Mouse (Mus musculus): ENCODE measurements at regions not wholly inside any gene's neighbourhood (a gene's known extent, or its start where the extent isn't known, plus 50 kb on each side); places are given as distances from the start of the nearest gene placed in this dataset.
A peak's percentile ranks its signal among the peaks of the same experiment; 100 is the strongest.

GRCm38 (mm10) chr19:36229941-36230340 lies 110.0 kb upstream of the Ankrd1 start:
- no peak for DNase-seq (ENCODE audit: low read depth)

DNA sequence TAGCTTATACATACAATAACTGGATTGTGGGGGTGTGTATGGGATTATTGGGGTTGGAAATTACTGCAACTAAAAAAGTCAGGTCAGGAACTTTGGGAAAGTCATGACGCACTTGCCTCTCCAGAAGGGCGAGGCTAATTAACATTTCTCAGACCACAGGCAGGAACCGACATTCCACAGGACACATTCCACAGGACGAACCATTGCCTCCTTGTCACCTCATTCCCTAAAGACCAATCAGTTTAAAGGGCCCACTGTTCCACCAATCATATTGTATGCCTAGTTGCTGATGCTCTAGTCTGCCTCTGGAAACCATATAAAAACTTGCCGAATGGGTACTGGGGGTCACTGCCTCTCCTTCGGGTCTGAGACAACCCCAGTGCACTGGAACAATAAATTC lies 113.0 kb upstream of the Pcgf5 start:
- no peak for DNase-seq (ENCODE audit: low read depth)

DNA sequence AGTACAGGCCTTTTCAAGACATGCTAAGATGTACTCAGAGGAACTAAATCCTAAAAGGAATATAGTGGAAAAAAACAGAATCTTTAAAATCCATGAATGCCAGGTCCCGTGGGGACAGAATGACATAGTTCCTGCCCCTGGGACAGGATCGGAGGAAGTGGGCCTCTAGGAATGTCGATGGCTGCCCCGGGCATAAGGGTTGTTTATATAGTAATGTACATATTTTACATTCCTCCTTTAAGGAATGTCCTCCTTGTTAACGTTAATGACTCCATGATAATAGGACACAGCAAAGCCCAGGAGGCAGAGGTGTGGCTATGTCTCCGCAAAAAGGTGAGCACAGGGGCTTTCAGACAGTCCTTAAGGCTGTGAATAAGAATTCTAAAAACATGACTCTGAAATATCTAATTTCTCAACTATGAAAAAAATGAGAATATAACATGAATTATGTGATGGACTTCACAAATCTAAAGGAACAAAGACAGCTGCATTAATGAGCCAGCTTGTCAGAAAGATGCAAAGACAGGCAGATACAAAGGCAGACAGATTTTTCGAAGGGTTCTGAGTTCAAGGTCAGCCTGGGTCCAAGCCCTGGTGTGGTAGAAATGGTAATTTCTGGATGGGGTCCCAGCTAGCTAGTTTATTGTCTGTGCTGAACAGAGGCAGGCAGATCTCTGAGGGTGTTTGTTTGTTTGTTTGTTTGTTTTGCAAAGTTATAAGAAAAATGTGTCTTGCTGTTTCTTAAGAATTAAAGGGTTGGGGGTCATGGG lies 111.3 kb upstream of the Pcgf5 start:
- no peak for DNase-seq (ENCODE audit: low read depth)

DNA sequence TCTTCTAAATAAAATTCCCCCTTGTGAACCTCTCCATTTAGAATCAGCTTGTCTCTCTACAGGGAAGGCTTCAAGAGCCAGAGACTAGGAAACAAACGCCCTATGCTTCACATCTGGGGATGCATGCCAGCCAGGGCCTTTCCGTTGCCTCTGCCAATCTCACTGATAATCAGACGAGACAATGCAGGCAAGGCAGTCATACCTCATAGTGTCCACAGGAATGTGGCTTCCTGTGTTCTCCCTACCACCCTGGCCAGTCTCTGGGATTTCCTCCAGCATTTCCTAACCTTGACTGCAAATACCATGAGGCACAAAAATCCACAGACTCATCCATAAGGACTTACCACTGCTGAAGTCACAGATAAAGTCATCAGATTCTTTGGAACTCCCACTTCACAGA lies 110.4 kb upstream of the Pcgf5 start:
- no peak for DNase-seq (ENCODE audit: low read depth)

GRCm38 (mm10) chr19:36238536-36238935 lies 109.6 kb upstream of the Pcgf5 start:
- no peak for DNase-seq (ENCODE audit: low read depth)

DNA sequence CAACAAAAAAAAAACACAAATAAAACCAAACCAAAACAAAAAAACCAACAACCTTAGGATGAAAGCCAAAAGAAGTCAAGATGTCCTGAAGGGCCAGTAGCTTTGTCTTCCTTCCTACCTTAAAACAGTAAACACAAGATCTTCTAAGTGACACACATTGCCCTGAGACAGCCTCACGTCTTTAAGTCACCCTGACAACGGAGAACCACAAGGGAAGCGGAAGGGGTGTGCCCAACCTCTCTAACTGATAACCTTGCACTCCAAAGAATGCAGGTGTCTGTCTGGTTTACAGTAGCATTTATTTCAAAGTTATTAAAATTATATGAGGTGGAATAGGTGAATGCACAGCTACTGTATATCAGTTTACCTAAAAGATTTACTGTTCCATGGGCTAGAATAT lies 105.7 kb upstream of the Pcgf5 start:
- DNase-seq (ENCODE audit: low read depth): peak; percentile 84

DNA sequence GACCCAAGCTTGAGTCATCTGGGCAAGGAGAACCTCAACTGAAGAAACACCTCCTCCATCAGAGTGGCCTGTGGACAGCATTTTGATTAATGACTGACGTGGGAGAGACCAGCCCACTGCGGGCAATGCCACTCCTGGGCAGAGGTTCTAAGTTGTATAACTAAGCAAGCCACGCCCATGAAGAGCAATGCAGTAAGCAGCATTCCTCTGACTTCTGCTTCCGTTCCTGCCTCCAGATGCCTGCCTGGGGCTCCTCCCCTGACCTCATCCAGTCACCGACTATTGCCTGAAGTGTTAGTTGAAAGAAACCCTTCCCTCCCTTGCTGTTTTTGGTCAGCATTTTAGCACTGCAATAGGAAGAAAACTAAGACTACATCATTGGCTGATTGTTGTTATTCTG lies 105.2 kb upstream of the Pcgf5 start:
- peak; percentile 61 for DNase-seq (ENCODE audit: low read depth)

- no peak for DNase-seq (ENCODE audit: low read depth)
Observed at GRCm38 (mm10) chr19:36252522-36252921, 95.6 kb upstream of the Pcgf5 start.

DNA sequence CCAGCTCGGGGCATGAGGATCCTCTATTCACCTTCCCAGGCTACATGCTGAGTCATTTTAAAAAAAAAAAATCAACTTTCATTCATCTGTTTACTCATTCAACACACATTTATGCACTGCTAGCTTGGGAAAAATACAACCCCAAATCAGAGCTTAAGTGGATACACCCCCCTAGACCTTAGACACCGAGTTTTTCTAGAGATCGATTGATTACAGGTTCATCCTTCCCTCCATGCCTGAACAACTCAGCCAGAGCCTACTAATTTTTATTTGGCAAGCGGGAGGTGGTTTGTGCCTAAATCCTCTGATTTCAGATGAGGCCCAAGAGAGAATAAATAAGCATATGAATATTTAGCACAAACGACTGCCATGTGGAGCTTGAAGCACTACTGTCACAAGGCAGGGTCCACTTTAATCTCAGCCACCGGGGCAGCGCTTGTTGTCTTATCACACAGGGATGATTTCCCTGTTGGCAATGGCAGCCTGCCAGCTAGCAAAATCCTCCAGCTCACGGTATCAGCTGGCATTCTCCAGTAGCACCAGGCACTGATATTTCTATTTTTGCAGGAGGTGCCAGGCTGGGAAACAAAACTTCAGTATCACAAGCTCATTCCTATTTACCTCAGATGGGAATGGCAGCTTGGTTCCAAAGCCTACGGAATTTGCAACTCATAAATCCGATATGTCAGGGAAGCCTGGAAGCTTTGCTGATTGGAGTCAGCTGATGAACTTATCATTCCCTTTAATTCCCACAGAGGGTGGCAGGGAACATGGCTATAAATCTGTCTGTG lies 90.2 kb upstream of the Pcgf5 start:
- no peak for DNase-seq (ENCODE audit: low read depth)

- DNase-seq (ENCODE audit: low read depth): no peak
Observed at GRCm38 (mm10) chr19:36261819-36262218, 86.3 kb upstream of the Pcgf5 start.

DNA sequence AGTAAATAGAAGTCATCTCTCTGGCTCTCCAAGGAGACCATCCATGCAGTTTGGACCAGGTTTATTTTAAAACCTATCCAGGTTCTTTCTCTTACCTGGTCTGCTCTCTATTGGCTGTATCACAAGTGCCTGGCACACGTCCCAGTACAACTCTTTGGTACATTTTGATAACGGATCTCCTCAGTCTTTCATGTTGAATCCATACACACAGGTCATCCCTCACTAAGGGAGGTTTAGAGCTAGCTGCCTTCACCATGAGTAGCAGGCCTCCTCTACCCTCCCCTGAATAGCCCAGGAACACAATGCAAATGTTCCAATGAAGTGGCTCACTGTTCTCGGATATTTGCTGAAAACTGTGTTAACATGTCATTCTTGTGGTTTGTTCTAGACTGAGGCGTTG lies 84.2 kb upstream of the Pcgf5 start:
- DNase-seq (ENCODE audit: low read depth): no peak

GRCm38 (mm10) chr19:36264397-36264796 lies 83.7 kb upstream of the Pcgf5 start:
- no peak for DNase-seq (ENCODE audit: low read depth)

GRCm38 (mm10) chr19:36265276-36265675 lies 82.8 kb upstream of the Pcgf5 start:
- no peak for DNase-seq (ENCODE audit: low read depth)

- no peak for DNase-seq (ENCODE audit: low read depth)
Observed at GRCm38 (mm10) chr19:36266346-36266745, 81.8 kb upstream of the Pcgf5 start.

DNA sequence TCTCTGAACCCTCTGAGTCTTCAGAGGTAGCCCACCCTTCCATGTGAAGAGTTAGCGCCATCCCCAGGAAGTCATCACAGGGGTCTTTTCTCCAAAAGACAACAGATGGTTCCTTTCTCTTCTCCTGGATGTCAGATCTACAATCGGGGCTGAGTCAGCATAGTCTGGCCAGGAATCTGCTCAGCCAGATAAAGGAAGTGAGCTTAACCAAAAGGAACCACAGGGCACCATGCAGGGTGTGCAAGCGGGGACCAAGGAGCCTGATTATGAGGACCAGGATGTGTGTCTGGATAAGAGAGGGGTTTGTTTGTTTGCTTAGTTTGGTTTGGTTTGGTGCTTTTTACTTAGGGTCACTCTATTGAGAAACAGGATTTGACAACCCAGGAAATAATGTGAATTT lies 74.6 kb upstream of the Pcgf5 start:
- DNase-seq (ENCODE audit: low read depth): no peak

- DNase-seq (ENCODE audit: low read depth): no peak
Observed at GRCm38 (mm10) chr19:36285465-36285864, 62.6 kb upstream of the Pcgf5 start.

GRCm38 (mm10) chr19:36290778-36291177 lies 57.3 kb upstream of the Pcgf5 start:
- DNase-seq (ENCODE audit: low read depth): no peak

DNA sequence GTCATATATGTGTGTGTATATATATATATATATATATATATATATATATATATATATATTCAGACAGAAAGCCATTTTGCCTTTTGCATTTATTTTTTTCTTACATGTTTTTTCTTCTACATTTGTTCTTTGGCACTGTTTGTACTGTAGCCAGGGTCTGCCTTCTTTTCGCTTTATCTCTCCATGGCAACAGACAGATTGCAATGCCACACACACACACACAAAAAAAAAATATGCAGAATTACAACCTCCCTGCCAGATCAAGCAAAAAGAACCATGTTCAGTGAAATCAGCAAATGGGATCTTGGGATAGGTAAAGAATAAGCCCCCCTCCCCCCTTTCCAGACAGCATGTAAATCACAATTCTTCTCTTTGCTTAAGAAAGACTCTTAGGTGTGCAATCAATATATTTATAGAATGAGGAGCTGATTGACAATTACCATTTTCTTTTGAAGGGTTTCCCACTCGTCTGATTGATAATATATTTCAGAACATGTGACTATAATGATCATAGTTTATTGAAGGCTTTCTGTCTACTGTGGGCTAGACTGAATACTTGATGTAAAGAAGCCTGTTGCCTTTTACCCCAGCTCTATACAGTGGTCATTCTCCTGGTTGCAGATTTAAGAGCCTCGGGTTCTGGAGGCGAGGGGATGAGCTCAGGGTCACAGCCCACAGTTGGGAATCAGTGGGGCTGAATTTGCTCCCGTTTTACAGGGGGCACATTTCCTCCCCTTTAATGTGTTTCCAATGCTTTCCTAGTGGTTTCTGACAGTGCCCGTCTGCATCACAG lies 54.7 kb upstream of the Pcgf5 start:
- no peak for DNase-seq (ENCODE audit: low read depth)
